Comparison of ENCODE assay signal across 21 mouse cellular contexts in the genomic region with DNA sequence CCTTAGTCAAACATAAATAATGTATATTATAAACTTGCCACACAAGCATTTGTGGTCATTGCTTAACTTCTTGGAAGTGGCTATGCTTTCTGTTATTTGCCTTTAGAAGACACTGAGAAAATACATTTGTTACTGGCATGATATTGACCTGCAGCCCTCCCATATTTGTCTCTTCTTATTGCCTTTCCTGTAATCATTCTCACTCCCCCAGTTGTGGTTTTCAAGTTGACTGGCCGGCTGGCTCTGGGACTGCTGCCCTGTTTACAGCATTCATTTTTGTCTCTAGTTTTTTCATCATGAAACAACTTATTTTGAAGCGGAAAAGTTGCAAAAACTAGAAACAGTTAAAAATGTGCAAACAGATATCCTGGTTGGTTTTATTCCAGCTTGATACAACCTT.
"Had no signal": no experiment of that assay in that cellular context is flagged by ENCODE, and none has a peak within 500 bp of the region (broad histone marks: within the 10 kb centered on the region; RNA-seq: fewer than 3 reads in every experiment).

No protein-coding gene starts in this region.

- H3K4me1 ChIP-seq: lung, embryonic 15.5 days; midbrain, embryonic 10.5 days; midbrain, embryonic 12.5 days; neural tube, embryonic 13.5 days; neural tube, embryonic 15.5 days had no signal

- H3K36me3 ChIP-seq: lung, embryonic 15.5 days; midbrain, embryonic 10.5 days; midbrain, embryonic 12.5 days; neural tube, embryonic 13.5 days; neural tube, embryonic 15.5 days had no signal

- H3K27me3 ChIP-seq: lung, embryonic 15.5 days; midbrain, embryonic 12.5 days; neural tube, embryonic 13.5 days; neural tube, embryonic 15.5 days had no signal

- H3K9me3 ChIP-seq: lung, embryonic 15.5 days; midbrain, embryonic 12.5 days; neural tube, embryonic 13.5 days; neural tube, embryonic 15.5 days had no signal

- H3K27ac ChIP-seq: liver, embryonic 14.5 days; lung, embryonic 15.5 days; midbrain, embryonic 10.5 days; midbrain, embryonic 12.5 days; neural tube, embryonic 13.5 days; neural tube, embryonic 15.5 days had no signal

- DNase-seq: lung, adult 18-20 months; lung, postnatal 14 days; lung, postnatal 4 days; midbrain, embryonic 14.5 days; retina, postnatal 1 day; right cerebral cortex, adult 18-20 months; right cerebral cortex, postnatal 25 days; right cerebral cortex, postnatal 4 days; spleen, adult 18-20 months; thymus, adult 18-20 months; thymus, postnatal 14 days; thymus, postnatal 36 days had no signal

- H3K9ac ChIP-seq: liver, embryonic 14.5 days; lung, embryonic 15.5 days; midbrain, embryonic 12.5 days; neural tube, embryonic 13.5 days; neural tube, embryonic 15.5 days had no signal

- H3K4me2 ChIP-seq: lung, embryonic 15.5 days; midbrain, embryonic 12.5 days; neural tube, embryonic 13.5 days; neural tube, embryonic 15.5 days had no signal

- H3K4me3 ChIP-seq: lung, embryonic 15.5 days; midbrain, embryonic 10.5 days; midbrain, embryonic 12.5 days; myocyte; neural tube, embryonic 13.5 days; neural tube, embryonic 15.5 days had no signal

- ATAC-seq: lung, postnatal 0 days; midbrain, embryonic 16.5 days had no signal
